Mouse (Mus musculus) cerebellum, adult 2 months (tissue): Measurements from ENCODE around the gene Dst. TPM values are rescaled to one million over a fixed set of nuclear protein-coding genes. Genes with fewer than 3 reads are reported as not detected.

Experiments
- DNase-seq, 2 experiments: peaks; one replicate each; pipeline ENCODE4 v3.0.0; 2021
- H3K27ac ChIP-seq: fragments of 200-500 bp; 2 replicates; pipeline ENCODE4 v1.5.1; 2012; ENCODE audit warnings: low read length, control low read depth, inconsistent platforms; ENCODE audit not compliant: insufficient read depth
- H3K27me3 ChIP-seq: fragments of 200-500 bp; 2 replicates; pipeline ENCODE4 v1.6.1; 2012; ENCODE audit warnings: inconsistent platforms, mild to moderate bottlenecking, low read length, moderate library complexity; ENCODE audit not compliant: control insufficient read depth, insufficient read depth
- H3K4me1 ChIP-seq: fragments of 200-500 bp; 2 replicates; pipeline ENCODE4 v1.6.1; 2011; ENCODE audit warnings: low read length; ENCODE audit not compliant: control insufficient read depth, insufficient read depth
- H3K4me3 ChIP-seq: fragments of 200-500 bp; replicated peaks from 2 replicates; pipeline ENCODE3; 2011; ENCODE audit warnings: mild to moderate bottlenecking, low read depth, low read length, control low read depth; ENCODE audit not compliant: insufficient read depth
- CTCF ChIP-seq: fragments of 200-500 bp; IDR thresholded peaks from 2 replicates; pipeline ENCODE4 v1.5.1; 2011; ENCODE audit warnings: low read depth, mild to moderate bottlenecking, control low read depth, low read length, moderate library complexity, borderline replicate concordance; ENCODE audit not compliant: insufficient read depth
- POLR2A ChIP-seq: fragments of 200-500 bp; IDR thresholded peaks from 2 replicates; pipeline ENCODE4 v1.6.1; 2011; ENCODE audit warnings: low read length, control low read depth, borderline replicate concordance; ENCODE audit not compliant: insufficient read depth
- WGBS: fragments of 180-500 bp; shearing (Covaris S2); methylation state at CpG from one replicate; pipeline ENCODE4 v1.1.7; 2018; 5-methylcytosine and 5-hydroxymethylcytosine counted together
- polyA plus RNA-seq: library from polyadenylated mRNA; depleted of rRNA; stranded (reverse); fragments of >200 nt; gene quantifications from 2 replicates; pipeline ENCODE4 v1.2.3, GENCODE M21; 2012

Dst gene
- polyA plus RNA-seq, 1 experiment = 148 TPM

- 92% methylated on average over 7 of the region's 7 CpGs for WGBS
- DNase-seq = no peak
- Histone ChIP-seq H3K27me3 (no peaks in the 10 kb centered on the region), H3K4me3 (no peak overlapping the region), H3K27ac (no peak overlapping the region), H3K4me1 (peaks cover 3% of the 10 kb centered on the region; the same call in 1 of the 2 replicates)
- TF ChIP-seq CTCF = no peak
- TF ChIP-seq POLR2A = no peak
These were observed 251.9 kb downstream of the Dst start for GRCm38 (mm10) chr1:34159898-34160297.

GRCm38 (mm10) chr1:34164616-34165295, 256.7 kb downstream of the Dst start:
- Histone ChIP-seq H3K4me1 (peaks cover 3% of the 10 kb centered on the region), H3K27ac (no peak overlapping the region), H3K27me3 (no peaks in the 10 kb centered on the region), H3K4me3 (no peak overlapping the region)
- no peak for TF ChIP-seq POLR2A
- TF ChIP-seq CTCF = peak; percentile 92
- peak; percentile 74 to 84 for DNase-seq
- WGBS = 63% methylated on average over 14 of the region's 14 CpGs

GRCm38 (mm10) chr1:34165926-34166325, 257.9 kb downstream of the Dst start:
- TF ChIP-seq CTCF = no peak
- TF ChIP-seq POLR2A = no peak
- Histone ChIP-seq H3K27ac (no peak overlapping the region), H3K27me3 (no peaks in the 10 kb centered on the region), H3K4me1 (peaks cover 3% of the 10 kb centered on the region), H3K4me3 (no peak overlapping the region)
- no peak for DNase-seq
- 53% methylated on average over 4 of the region's 4 CpGs for WGBS

GRCm38 (mm10) chr1:34167151-34168057, 259.4 kb downstream of the Dst start:
- TF ChIP-seq CTCF = no peak
- TF ChIP-seq POLR2A = no peak
- WGBS = 28% methylated on average over 19 of the region's 19 CpGs
- Histone ChIP-seq H3K27me3 (no peaks in the 10 kb centered on the region), H3K4me1 (peaks cover 3% of the 10 kb centered on the region), H3K27ac (no peak overlapping the region), H3K4me3 (no peak overlapping the region)
- peak in 1 of 2 experiments; percentile 50 for DNase-seq

- no peak overlapping the region for H3K4me3 ChIP-seq
- H3K27me3 ChIP-seq = no peaks in the 10 kb centered on the region
- peaks cover 3% of the 10 kb centered on the region for H3K4me1 ChIP-seq
- TF ChIP-seq CTCF (no peak), POLR2A (no peak)
- no peak for DNase-seq
- H3K27ac ChIP-seq = no peak overlapping the region
- WGBS = 94% methylated on average over 12 of the region's 12 CpGs
These were observed 261.1 kb downstream of the Dst start for GRCm38 (mm10) chr1:34169086-34169485.

GRCm38 (mm10) chr1:34174517-34174916, 266.5 kb downstream of the Dst start:
- H3K4me3 ChIP-seq = no peak overlapping the region
- no peaks in the 10 kb centered on the region for H3K4me1 ChIP-seq
- H3K27ac ChIP-seq = no peak overlapping the region
- DNase-seq = no peak
- H3K27me3 ChIP-seq = no peaks in the 10 kb centered on the region
- 97% methylated on average over 15 of the region's 15 CpGs for WGBS
- TF ChIP-seq POLR2A (no peak), CTCF (no peak)

GRCm38 (mm10) chr1:34174961-34175360, 266.9 kb downstream of the Dst start:
- no peak overlapping the region for H3K27ac ChIP-seq
- 83% methylated on average over 8 of the region's 8 CpGs for WGBS
- no peak for DNase-seq

GRCm38 (mm10) chr1:34178022-34178727, 270.1 kb downstream of the Dst start:
- TF ChIP-seq CTCF (no peak; the same call in 1 of the 2 replicates), POLR2A (no peak)
- DNase-seq = peak; percentile 61 to 63
- no peak overlapping the region for H3K4me3 ChIP-seq
- 66% methylated on average over 41 of the region's 41 CpGs for WGBS
- no peaks in the 10 kb centered on the region for H3K27me3 ChIP-seq
- peak overlapping the region; percentile 0; the same call in 1 of the 2 replicates for H3K27ac ChIP-seq
- H3K4me1 ChIP-seq = peaks cover 8% of the 10 kb centered on the region; the same call in 1 of the 2 replicates

More at GRCm38 (mm10) chr1:34174961-34175360, 266.9 kb downstream of the Dst start:
- TF ChIP-seq CTCF (no peak), POLR2A (no peak)
- Histone ChIP-seq H3K4me1 (no peaks in the 10 kb centered on the region), H3K27me3 (no peaks in the 10 kb centered on the region), H3K4me3 (no peak overlapping the region)
